Mouse (Mus musculus) stomach, embryonic 14.5 days (tissue): ENCODE results near the gene Tmem254b. TPM values are rescaled to one million over a fixed set of nuclear protein-coding genes. Genes with fewer than 3 reads are reported as not detected.
"Not testable (repeated sequence)": the region's sequence is repeated elsewhere in the genome, so short reads cannot be mapped to it uniquely, and the experiment has no call there.

Source experiments
- ATAC-seq: fragments of 200-750 bp; cut with Nextera tagmentation; 2 replicates; pipeline ENCODE4 v1.8.0; 2017; ENCODE audit warnings: low read depth, moderate TSS enrichment; ENCODE audit not compliant: insufficient number of reproducible peaks, insufficient read depth, low FRiP score
- H3K27ac ChIP-seq: fragments of 300-500 bp; sonication (generic); 2 replicates; pipeline ENCODE4 v1.5.1; 2014; ENCODE audit warnings: mild to moderate bottlenecking, low read length, moderate library complexity, mixed read lengths
- H3K27me3 ChIP-seq: fragments of 300-500 bp; sonication (generic); 2 replicates; pipeline ENCODE4 v1.6.1; 2014; ENCODE audit warnings: low read length, control low read depth, mixed read lengths; ENCODE audit not compliant: control insufficient read depth, insufficient read depth
- H3K36me3 ChIP-seq: fragments of 300-500 bp; sonication (generic); 2 replicates; pipeline ENCODE4 v1.6.1; 2014; ENCODE audit warnings: mild to moderate bottlenecking, control low read depth, low read length, moderate library complexity, mixed read lengths; ENCODE audit not compliant: control insufficient read depth, insufficient read depth
- H3K4me1 ChIP-seq: fragments of 300-500 bp; sonication (generic); 2 replicates; pipeline ENCODE4 v1.6.1; 2014; ENCODE audit warnings: low read length, control low read depth, mixed read lengths; ENCODE audit not compliant: control insufficient read depth, insufficient read depth
- H3K4me2 ChIP-seq: fragments of 300-500 bp; sonication (generic); replicated peaks from 2 replicates; pipeline ENCODE4 v1.6.1; 2014; ENCODE audit warnings: low read depth, low read length, control low read depth
- H3K4me3 ChIP-seq: fragments of 300-500 bp; sonication (generic); 2 replicates; pipeline ENCODE4 v1.5.1; 2014; ENCODE audit warnings: low read depth, low read length, control low read depth
- H3K9ac ChIP-seq: fragments of 300-500 bp; sonication (generic); replicated peaks from 2 replicates; pipeline ENCODE4 v1.6.1; 2014; ENCODE audit warnings: low read depth, mild to moderate bottlenecking, control low read depth, low read length, moderate library complexity, mixed read lengths
- H3K9me3 ChIP-seq: fragments of 300-500 bp; sonication (generic); 2 replicates; pipeline ENCODE4 v1.6.1; 2016; ENCODE audit warnings: low read depth, low read length, control low read depth; ENCODE audit not compliant: control insufficient read depth
- WGBS: fragments of 180-500 bp; shearing (Covaris S2); extraction: QIAGEN DNeasy Blood & Tissue Kit; methylation state at CpG from one replicate; pipeline ENCODE4 v1.1.7; 2014; 5-methylcytosine and 5-hydroxymethylcytosine counted together
- polyA plus RNA-seq: library from polyadenylated mRNA; unstranded; fragments of >200 nt; fragmentation: Nextera tagmentation; extraction: Ambion mirVana; gene quantifications from 2 replicates; pipeline ENCODE4 v1.2.1, GENCODE M21; 2014

Tmem254b gene
- polyA plus RNA-seq = 35.6 and 55.3 TPM in 2 replicates

DNA sequence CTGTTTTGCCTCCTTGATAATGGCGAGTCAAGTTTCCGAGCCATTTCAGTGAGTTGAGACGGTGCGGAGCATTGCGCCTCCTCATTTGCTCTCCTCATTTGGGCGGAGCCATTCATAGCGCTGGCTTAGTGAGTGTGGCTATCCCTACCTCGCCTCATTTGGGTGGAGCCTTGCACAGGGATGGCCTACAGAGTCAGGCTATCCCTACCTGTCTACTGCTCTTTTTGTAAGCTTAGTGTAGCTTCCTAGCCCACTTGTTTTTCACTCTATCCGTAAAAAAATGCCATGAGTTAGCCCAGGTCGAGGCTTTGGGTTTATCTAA, at the start of gene Tmem254b:
TSS of gene Tmem254b (minus strand) at position 116 of the 322 bp plus-strand sequence.
- ATAC-seq = peak; percentile 83; the same call in 1 of the 2 replicates
- not testable (repeated sequence) for H3K4me1 ChIP-seq, H3K27ac ChIP-seq, H3K9ac ChIP-seq, H3K4me3 ChIP-seq, H3K9me3 ChIP-seq, H3K36me3 ChIP-seq, H3K4me2 ChIP-seq, H3K27me3 ChIP-seq
- no CpG with 5 or more reads among the region's 10 CpGs for WGBS

- not testable (repeated sequence) for H3K9ac ChIP-seq, ATAC-seq, H3K36me3 ChIP-seq, H3K4me2 ChIP-seq, H3K27ac ChIP-seq, H3K27me3 ChIP-seq, H3K9me3 ChIP-seq, H3K4me3 ChIP-seq, H3K4me1 ChIP-seq
- no CpG with 5 or more reads among the region's 2 CpGs for WGBS
Observed at GRCm38 (mm10) chr14:26237183-26237582, 30.3 kb upstream of the Tmem254b start.

- ATAC-seq = peak; percentile 61; the same call in 1 of the 2 replicates
- H3K9ac ChIP-seq, H3K4me1 ChIP-seq, H3K27me3 ChIP-seq, H3K4me2 ChIP-seq, H3K27ac ChIP-seq, H3K9me3 ChIP-seq, H3K36me3 ChIP-seq, H3K4me3 ChIP-seq: not testable (repeated sequence)
- no CpG with 5 or more reads among the region's 5 CpGs for WGBS
Observed at GRCm38 (mm10) chr14:26216233-26217000, 9.6 kb upstream of the Tmem254b start.

DNA sequence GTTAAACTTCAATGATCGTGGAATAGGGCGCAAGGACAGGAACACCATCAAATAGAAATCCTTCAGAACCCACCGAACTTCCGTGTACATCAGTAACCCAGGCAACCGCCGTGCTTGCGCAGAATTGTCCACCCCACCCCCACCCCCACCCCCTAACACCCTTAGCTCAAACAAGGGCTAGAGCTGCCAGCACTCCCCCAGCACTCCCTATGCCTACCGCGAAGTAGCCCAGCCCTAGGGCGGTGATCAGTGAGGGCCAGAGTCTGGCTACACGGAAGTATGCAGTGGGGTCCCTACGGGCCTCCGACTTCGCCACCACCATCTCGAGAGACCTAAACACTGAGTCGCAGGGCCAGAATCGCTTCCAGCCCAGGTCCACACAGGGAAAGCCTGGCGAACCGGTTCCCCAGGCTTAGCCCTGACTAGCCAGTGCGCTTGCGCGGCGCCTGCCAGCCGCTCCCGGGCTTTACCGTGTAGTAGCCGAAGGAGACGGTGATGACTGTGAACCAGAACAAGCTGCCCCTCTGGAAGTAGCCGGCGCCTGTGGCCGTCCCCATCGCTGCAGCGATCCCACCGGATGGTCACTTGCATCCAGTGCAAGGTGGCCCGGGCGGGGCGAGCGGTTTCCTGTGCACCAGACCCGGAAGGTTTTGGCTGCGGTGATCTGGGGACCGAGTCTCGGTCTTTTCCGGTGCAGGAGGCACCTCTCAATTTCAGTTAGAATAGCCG, 480 bp downstream of the Tmem254b start:
- H3K27ac ChIP-seq, H3K36me3 ChIP-seq, H3K4me1 ChIP-seq, H3K4me2 ChIP-seq, H3K9me3 ChIP-seq, H3K27me3 ChIP-seq, H3K4me3 ChIP-seq, H3K9ac ChIP-seq: not testable (repeated sequence)
- peak; percentile 93 for ATAC-seq
- no CpG with 5 or more reads among the region's 44 CpGs for WGBS

- no CpG with 5 or more reads among the region's 3 CpGs for WGBS
- not testable (repeated sequence) for H3K27ac ChIP-seq, H3K4me1 ChIP-seq, ATAC-seq, H3K9ac ChIP-seq, H3K27me3 ChIP-seq, H3K9me3 ChIP-seq, H3K4me2 ChIP-seq, H3K36me3 ChIP-seq, H3K4me3 ChIP-seq
Observed at GRCm38 (mm10) chr14:26197851-26198250, 9.0 kb downstream of the Tmem254b start.

GRCm38 (mm10) chr14:26188361-26188760, 18.5 kb downstream of the Tmem254b start:
- not testable (repeated sequence) for H3K4me2 ChIP-seq, H3K27ac ChIP-seq, H3K9ac ChIP-seq, H3K4me1 ChIP-seq, H3K36me3 ChIP-seq, H3K4me3 ChIP-seq, H3K9me3 ChIP-seq, ATAC-seq, H3K27me3 ChIP-seq
- WGBS = no CpG with 5 or more reads among the region's 8 CpGs

GRCm38 (mm10) chr14:26186638-26187037, 20.2 kb downstream of the Tmem254b start:
- ATAC-seq, H3K4me2 ChIP-seq, H3K9ac ChIP-seq, H3K4me3 ChIP-seq, H3K9me3 ChIP-seq, H3K4me1 ChIP-seq, H3K27me3 ChIP-seq, H3K36me3 ChIP-seq, H3K27ac ChIP-seq: not testable (repeated sequence)
- no CpG with 5 or more reads among the region's 9 CpGs for WGBS

GRCm38 (mm10) chr14:26182380-26182779, 24.5 kb downstream of the Tmem254b start, which contains the start of gene Plac9b:
TSS of gene Plac9b (minus strand) at chr14:26182480.
- H3K27ac ChIP-seq, H3K27me3 ChIP-seq, H3K36me3 ChIP-seq, H3K4me3 ChIP-seq, H3K9ac ChIP-seq, H3K4me2 ChIP-seq, H3K4me1 ChIP-seq, H3K9me3 ChIP-seq, ATAC-seq: not testable (repeated sequence)
- no CpG with 5 or more reads among the region's 10 CpGs for WGBS
